Mouse (Mus musculus) bone marrow macrophage, adult 2 months (primary cell): Measurements from ENCODE around the gene Rhbg.

Experiments
- CTCF ChIP-seq: IDR thresholded peaks from 2 replicates; pipeline ENCODE4 v1.5.1; 2012; ENCODE audit warnings: low read depth, mild to moderate bottlenecking, low read length, moderate library complexity
- POLR2A ChIP-seq: IDR thresholded peaks from 2 replicates; pipeline ENCODE4 v1.6.1; 2012; ENCODE audit warnings: mild to moderate bottlenecking, low read depth, low read length, borderline replicate concordance

DNA sequence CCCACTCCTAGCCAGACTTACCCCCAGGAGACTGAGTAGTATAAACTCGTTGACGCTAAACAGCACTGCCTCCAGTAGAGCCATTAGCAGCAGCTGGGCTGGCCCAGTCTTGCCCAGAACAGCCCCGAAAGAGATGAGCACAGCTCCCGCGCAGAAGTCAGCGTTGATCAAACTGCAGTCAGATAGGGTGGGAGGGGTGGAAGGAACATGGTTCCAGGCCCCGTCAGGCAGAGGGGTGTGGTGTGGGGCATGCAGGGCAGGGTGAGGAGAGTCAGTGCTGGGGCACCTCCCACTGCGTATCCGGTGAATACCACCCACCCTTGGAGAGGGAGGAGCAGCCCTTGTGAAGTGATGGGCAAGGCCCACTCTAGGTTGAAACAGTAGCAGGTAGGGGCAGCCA lies 6.8 kb downstream of the Rhbg start:
- TF ChIP-seq CTCF, result no peak
- TF ChIP-seq POLR2A, result no peak
